Mouse (Mus musculus) embryo, embryonic 11.5 days (tissue): ENCODE data around the gene Tnfrsf1b.
A peak's percentile ranks its signal among the peaks of the same experiment; 100 is the strongest.

Experiments used
- DNase-seq: peaks from one replicate; pipeline ENCODE4 v3.0.0-alpha.2; 2012; ENCODE audit warnings: low read depth, low spot score

Tnfrsf1b gene

GRCm38 (mm10) chr4:145220001-145220400 lies 26.7 kb downstream of the Tnfrsf1b start:
- DNase-seq, result no peak

GRCm38 (mm10) chr4:145219240-145219985 lies 27.3 kb downstream of the Tnfrsf1b start:
- no peak for DNase-seq

GRCm38 (mm10) chr4:145217837-145218236 lies 28.8 kb downstream of the Tnfrsf1b start:
- no peak for DNase-seq

- no peak for DNase-seq
Measured at GRCm38 (mm10) chr4:145217046-145217445, 29.6 kb downstream of the Tnfrsf1b start.

- DNase-seq, result no peak
Measured at GRCm38 (mm10) chr4:145215396-145215795, 31.3 kb downstream of the Tnfrsf1b start.

- no peak for DNase-seq
Measured at GRCm38 (mm10) chr4:145214786-145215174, 31.9 kb downstream of the Tnfrsf1b start.

GRCm38 (mm10) chr4:145213999-145214785 lies 32.5 kb downstream of the Tnfrsf1b start:
- DNase-seq, result peak; percentile 80

GRCm38 (mm10) chr4:145211076-145211475 lies 35.6 kb downstream of the Tnfrsf1b start:
- DNase-seq, result no peak

- no peak for DNase-seq
Measured at GRCm38 (mm10) chr4:145210564-145210963, 36.1 kb downstream of the Tnfrsf1b start.

- DNase-seq, result no peak
Measured at GRCm38 (mm10) chr4:145209690-145210088, 37.0 kb downstream of the Tnfrsf1b start.

- DNase-seq, result no peak
Measured at GRCm38 (mm10) chr4:145209076-145209689, 37.5 kb downstream of the Tnfrsf1b start.

- DNase-seq, result no peak
Measured at GRCm38 (mm10) chr4:145207718-145208371, 38.8 kb downstream of the Tnfrsf1b start.

GRCm38 (mm10) chr4:145204779-145205178 lies 41.9 kb downstream of the Tnfrsf1b start:
- no peak for DNase-seq

- DNase-seq, result no peak
Measured at GRCm38 (mm10) chr4:145203305-145203704, 43.4 kb downstream of the Tnfrsf1b start.

GRCm38 (mm10) chr4:145201424-145201823 lies 45.2 kb downstream of the Tnfrsf1b start:
- DNase-seq, result no peak

- no peak for DNase-seq
Measured at GRCm38 (mm10) chr4:145199982-145200699, 46.5 kb downstream of the Tnfrsf1b start.

- no peak for DNase-seq
Measured at GRCm38 (mm10) chr4:145196586-145196985, 50.1 kb downstream of the Tnfrsf1b start.

GRCm38 (mm10) chr4:145195172-145195571 lies 51.5 kb downstream of the Tnfrsf1b start:
- no peak for DNase-seq

- peak; percentile 84 for DNase-seq
Measured at GRCm38 (mm10) chr4:145194559-145195162, 52.0 kb downstream of the Tnfrsf1b start, which contains the start of gene Vps13d. Vps13d (minus strand) TSS chr4:145195005.

- no peak for DNase-seq
Measured at GRCm38 (mm10) chr4:145193991-145194511, 52.6 kb downstream of the Tnfrsf1b start.
